Mouse (Mus musculus): ENCODE data around the gene Tmtc2. TPM values are rescaled to one million over a fixed set of nuclear protein-coding genes. Genes with fewer than 3 reads are reported as not detected.

Tmtc2 gene
- total RNA-seq, 2 experiments from 2014 or later, result 16.0 to 19.7 TPM

GRCm38 (mm10) chr10:105548040-105548439, 26.2 kb downstream of the Tmtc2 start:
- DNase-seq (ENCODE audit: low spot score in 2 of 2), result no peak

- no peak for DNase-seq (ENCODE audit: low spot score in 2 of 2)
These were observed 29.9 kb downstream of the Tmtc2 start for GRCm38 (mm10) chr10:105544004-105545003.

DNA sequence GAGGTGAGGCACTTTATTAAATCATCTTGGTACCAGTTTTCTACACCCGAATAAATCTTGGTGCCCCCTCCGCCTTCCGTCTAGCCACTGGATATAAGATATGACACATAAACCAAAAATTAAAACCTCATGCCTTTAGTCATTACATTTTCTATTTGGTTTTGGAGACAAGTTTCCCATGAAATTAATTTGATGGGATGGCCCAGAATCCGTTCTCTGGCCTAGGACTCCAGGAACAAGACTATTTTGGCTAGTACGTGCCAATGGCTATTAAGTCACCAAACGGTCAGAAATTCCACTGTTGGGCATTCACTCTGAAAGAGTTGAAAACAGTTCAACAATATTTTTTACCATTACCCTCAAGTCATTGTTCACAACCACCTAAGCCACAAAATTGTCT, 32.2 kb downstream of the Tmtc2 start:
- DNase-seq (ENCODE audit: low spot score in 2 of 2), result no peak

DNA sequence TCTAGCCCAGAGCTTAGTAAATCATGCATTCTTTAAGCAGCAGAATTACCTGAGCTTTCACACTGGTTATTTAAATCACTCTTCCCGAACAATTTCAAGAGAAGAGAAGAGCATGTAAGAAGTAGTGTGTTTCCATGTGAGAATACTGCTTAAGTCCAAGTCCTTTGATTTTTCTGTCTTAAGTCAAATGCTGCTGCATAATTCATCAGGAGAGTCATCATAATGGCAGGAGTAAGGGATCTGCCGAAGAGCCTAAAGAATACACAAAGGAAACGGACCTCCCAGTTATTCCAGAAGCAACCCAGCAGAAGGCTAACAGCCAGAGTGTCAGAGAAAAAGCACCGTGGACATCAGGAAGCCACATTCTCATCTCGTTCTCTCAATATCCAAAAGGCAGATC, 34.6 kb downstream of the Tmtc2 start:
- DNase-seq (ENCODE audit: low spot score in 2 of 2), result no peak

DNA sequence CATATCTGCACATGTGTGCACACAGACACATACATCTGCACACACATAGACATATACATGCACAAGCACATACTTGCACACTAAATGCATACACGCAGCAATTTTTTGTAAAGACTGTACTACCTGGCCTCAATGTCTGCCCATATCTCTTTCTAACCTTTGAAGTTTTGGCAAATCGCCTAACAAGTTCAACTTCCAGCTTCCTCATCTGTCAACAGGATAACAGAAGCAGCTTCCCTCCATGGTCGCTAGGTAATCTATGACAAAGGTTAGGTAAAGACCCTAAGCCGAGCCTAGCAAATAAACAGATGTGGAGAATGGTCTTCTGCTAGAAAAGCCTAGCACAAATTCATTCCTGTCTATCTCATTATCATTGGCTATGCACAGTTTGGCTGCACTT, 37.3 kb downstream of the Tmtc2 start:
- no peak for DNase-seq (ENCODE audit: low spot score in 2 of 2)

GRCm38 (mm10) chr10:105535848-105536247, 38.4 kb downstream of the Tmtc2 start:
- no peak for DNase-seq (ENCODE audit: low spot score in 2 of 2)

DNA sequence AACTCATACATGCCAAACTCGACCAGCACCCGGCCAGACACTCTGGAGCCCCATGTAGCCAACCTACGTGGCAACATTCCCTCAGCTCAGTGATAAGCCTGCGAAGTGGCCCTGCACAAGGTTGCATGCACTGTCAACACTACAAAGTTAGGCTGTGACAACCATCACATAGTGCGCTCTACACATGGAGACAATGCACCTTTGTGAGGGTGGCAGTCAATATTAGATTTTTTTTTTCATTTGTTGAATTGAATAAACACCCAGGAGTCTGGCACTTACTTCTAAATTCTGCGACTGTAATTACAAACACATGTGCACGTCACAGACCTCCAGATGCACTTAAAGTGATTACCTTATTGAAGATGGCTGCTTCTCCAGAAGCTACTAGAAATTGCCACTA, 41.5 kb downstream of the Tmtc2 start:
- DNase-seq (ENCODE audit: low spot score in 2 of 2), result no peak

DNA sequence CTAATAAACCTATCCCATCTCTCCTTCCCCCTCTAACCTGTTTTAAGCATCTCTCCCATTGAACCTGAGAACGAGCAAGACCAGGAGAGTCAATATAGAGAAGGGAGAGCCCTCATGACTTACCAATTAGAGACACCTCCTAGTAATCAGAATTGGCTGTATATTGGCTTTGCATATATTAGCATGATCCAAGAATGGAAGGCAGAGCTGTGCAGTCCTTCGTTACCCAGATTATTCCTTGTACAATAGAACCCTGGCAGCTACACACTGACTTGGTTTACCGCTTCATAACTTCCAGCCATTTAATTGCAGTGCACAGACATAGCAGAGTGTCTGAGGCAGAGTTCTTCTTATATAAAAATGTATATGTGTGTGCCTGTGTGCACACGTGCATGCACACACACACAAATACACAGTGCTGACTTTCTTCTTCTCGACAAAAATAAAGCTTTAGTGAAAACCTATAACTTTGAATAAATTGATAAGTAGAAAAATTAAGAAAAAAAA, 42.2 kb downstream of the Tmtc2 start:
- no peak for DNase-seq (ENCODE audit: low spot score in 2 of 2)

DNA sequence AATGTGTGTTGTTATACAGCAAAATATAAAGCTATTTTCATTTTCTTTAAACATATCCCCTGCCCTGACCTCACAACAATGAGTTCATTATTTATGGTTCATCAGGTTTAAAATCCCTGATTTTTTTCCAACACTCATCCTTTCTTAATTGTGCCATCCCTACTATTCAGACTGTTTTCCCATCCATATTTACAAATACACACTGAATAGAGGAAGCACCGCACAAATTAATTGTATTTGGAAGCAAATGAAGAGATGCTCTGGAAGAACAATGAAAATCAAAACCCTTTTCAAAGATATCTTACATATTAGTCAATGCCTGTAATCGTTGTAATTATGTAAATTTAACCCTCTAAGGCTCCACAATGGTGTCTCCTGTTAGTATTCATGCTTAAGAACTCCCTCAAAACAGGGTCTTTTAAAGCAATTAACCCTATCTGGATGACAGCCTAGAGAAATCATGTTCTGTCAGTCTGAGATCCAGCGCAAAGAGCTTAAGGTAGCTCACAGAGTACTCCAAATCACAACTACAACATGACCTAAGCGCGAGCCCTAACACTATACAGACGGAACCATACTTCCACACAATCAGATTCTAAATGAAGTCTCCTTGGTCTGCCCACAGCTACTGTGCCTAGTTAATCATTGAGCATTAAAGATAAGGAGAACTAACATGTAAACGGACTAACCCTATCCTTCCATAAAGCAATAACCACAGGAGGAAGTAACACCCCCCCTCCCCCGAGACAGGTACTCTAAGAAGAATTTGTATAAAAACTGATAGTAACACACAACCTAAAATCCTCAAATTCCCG, 43.0 kb downstream of the Tmtc2 start:
- DNase-seq (ENCODE audit: low spot score in 2 of 2), result no peak

- DNase-seq (ENCODE audit: low spot score in 2 of 2), result no peak
These were observed 50.7 kb downstream of the Tmtc2 start for GRCm38 (mm10) chr10:105523405-105524088.

GRCm38 (mm10) chr10:105522431-105522830, 51.8 kb downstream of the Tmtc2 start:
- no peak for DNase-seq (ENCODE audit: low spot score in 2 of 2)

DNA sequence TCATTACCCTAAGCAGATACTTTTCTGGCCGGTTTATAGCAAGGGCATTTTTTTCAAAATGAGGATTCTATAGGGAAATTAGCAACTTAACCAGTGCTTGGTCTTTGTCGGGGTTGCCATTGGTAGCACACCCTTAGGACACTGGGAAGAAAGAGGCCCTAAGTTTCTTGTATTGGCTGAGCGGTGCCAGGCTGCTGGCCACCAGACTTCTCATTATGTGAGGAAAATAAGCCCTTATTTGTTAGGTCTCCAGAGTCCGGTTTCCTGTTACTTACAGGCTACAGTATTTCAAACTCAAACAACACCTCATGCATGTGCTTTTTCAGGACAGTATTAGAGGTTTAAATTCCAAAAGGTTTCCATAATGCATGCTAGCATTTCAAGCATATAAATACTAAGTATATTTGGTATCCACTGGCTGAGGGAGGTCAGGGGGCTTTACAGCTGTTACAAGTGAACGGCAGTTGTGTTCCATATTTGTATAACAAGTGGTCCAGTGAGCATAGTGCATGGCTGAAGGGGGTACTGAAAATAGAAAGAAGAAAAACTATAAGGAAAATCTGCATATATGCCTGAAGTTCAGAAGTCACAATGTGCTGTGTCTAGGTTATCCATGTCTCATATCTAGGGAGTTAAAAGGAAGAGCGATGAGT, 55.0 kb downstream of the Tmtc2 start:
- DNase-seq (ENCODE audit: low spot score in 2 of 2), result no peak

- no peak for DNase-seq (ENCODE audit: low spot score in 2 of 2)
These were observed 56.1 kb downstream of the Tmtc2 start for GRCm38 (mm10) chr10:105518144-105518543.

DNA sequence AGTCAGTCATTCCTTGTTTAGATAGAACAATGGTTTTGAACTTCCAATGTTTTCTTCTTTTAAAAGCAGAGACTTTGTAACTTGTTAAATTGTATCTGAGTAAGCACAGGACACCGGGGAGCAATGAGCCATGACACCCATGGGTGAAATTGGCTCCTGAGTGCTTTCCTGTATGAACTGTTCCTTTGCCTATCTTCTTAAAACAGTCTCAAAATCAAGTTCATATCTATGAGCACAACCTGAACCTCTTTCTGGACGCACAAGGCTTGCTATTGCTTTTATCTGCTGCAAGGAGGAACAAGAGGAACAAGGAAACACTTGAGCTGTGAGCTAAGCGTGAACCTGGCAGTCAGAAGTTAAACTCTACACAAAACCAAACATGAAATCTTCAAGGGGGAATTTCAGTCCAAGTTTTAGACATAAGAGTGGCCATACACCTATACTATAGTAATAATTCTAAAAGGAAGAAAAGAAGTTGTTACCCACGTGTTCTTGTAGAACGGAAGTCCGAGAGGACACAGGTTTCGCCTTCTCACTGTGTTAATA, 60.4 kb downstream of the Tmtc2 start:
- no peak for DNase-seq (ENCODE audit: low spot score in 2 of 2)

- no peak for DNase-seq (ENCODE audit: low spot score in 2 of 2)
These were observed 64.4 kb downstream of the Tmtc2 start for GRCm38 (mm10) chr10:105509896-105510272.

- DNase-seq (ENCODE audit: low spot score in 2 of 2), result no peak
These were observed 64.9 kb downstream of the Tmtc2 start for GRCm38 (mm10) chr10:105509146-105509895.

DNA sequence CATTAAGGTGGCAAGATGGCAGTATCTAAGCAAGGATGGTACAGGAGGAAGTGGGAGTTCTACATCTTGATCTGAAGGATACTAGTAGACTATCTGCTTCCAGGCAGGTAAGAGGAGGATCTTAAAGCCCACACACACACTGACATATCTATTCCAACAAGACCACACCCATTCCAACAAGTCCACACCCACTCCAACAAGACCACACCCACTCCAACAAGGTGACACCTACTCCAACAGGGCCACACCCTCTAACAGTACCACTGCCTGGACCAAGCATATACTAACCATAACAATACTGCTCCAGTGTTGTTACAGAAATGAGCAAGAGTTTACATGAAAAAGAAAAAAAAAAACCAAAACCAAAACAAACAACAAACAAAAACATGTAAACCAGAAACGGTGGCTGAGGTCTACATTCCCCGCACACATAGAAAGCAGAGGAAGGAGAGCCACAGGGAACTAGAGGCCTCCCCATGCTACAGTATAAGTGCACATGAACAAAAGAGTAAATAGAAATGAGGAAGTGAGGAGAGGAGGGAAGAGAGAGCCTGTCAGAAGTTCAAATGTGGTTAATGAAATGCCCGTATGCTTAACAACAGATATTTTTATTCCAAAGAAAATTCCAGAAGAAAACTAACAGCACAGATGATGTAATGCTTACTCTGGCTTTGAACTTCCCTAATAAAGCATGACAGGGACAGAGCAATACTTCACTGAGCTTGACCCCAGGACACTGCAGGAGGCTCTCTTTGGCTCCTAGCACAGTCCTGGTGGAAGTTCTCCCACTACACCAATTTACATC, 66.1 kb downstream of the Tmtc2 start:
- no peak for DNase-seq (ENCODE audit: low spot score in 2 of 2)

- no peak for DNase-seq (ENCODE audit: low spot score in 2 of 2)
These were observed 68.2 kb downstream of the Tmtc2 start for GRCm38 (mm10) chr10:105506046-105506445.

- no peak for DNase-seq (ENCODE audit: low spot score in 2 of 2)
These were observed 69.8 kb downstream of the Tmtc2 start for GRCm38 (mm10) chr10:105504472-105504871.
